Mouse (Mus musculus) testis, adult 2 months (tissue): ENCODE data around the gene Amph.

Experiments used
- CTCF ChIP-seq: fragments of 200-500 bp; IDR thresholded peaks from 2 replicates; pipeline ENCODE4 v1.5.1; 2012; ENCODE audit warnings: low read depth, mild to moderate bottlenecking, inconsistent platforms, low read length, moderate library complexity; ENCODE audit not compliant: control insufficient read depth, insufficient read depth, insufficient replicate concordance
- POLR2A ChIP-seq: fragments of 200-500 bp; IDR thresholded peaks from 2 replicates; pipeline ENCODE4 v1.6.1; 2012; ENCODE audit warnings: low read depth, mild to moderate bottlenecking, inconsistent platforms, low read length, moderate library complexity; ENCODE audit not compliant: control insufficient read depth

DNA sequence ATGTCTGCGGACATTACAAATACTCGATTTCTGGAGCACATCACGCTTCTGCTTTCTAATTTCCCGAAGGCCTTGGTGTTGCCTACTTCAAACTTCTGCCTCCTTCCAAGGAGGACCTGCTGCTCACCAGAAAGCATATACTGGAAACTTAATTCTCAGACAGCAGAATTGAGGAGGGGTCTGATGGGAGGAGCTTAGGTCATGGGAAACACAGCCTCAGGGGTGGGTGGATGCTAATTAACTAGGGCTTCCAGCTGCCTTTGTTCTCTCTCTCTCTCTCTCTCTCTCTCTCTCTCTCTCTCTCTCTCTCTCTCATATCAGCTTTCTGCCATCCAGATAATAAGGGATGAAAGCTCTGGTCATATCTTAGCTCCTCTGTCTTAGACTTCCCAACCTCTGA, 5.6 kb downstream of the Amph start:
- TF ChIP-seq CTCF = no peak
- TF ChIP-seq POLR2A = no peak
